Mouse (Mus musculus): ENCODE data around the gene Aspa.

DNA sequence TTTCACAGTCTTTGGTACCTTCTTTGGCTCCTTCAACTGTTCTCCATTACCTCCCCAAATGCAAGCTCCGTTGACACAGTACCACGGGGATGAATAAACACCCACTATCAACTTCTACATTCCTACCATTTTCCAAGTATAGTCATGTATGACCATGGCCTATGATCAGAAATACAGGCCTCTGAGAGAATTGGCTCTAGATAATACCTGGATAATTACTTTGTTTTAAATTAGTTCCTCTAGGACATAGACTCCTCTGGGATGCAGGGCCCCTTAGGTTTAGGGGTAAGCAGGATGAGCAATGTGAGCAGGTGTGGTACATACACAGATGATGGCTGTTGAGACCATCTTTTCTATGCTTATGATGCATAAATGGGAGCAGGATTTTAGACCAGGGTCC, 41.5 kb upstream of the Aspa start, which contains the start of gene Olfr376:
- TF ChIP-seq CTCF (IDR thresholded peaks at IDR 0.05; ENCODE audit: control insufficient read depth, insufficient read depth, insufficient replicate concordance, low read depth, low read length) (no peak), POLR2A (IDR thresholded peaks at IDR 0.05; ENCODE audit: control insufficient read depth, low read depth, low read length) (no peak)

Measured in testis, adult 2 months (tissue).